Mouse (Mus musculus): ENCODE measurements around the gene Rev3l. TPM values are rescaled to one million over a fixed set of nuclear protein-coding genes. Genes with fewer than 3 reads are reported as not detected.
A peak's percentile ranks its signal among the peaks of the same experiment; 100 is the strongest.
"Not testable (repeated sequence)": the region's sequence is repeated elsewhere in the genome, so short reads cannot be mapped to it uniquely, and the experiment has no call there.

Rev3l gene
- polyA plus RNA-seq, 1 experiment from 2014 or later: 18.2 TPM

GRCm38 (mm10) chr10:39893702-39894697 lies 162.1 kb downstream of the Rev3l start:
- 70% methylated on average over 11 of the region's 11 CpGs for WGBS
- Histone ChIP-seq H3K4me1 (ENCODE audit: control insufficient read depth, insufficient read depth, low read length) (no peaks in the 10 kb centered on the region), H3K27ac (ENCODE audit: low read length) (no peak overlapping the region), H3K36me3 (ENCODE audit: control insufficient read depth, insufficient read depth, low read length) (no peaks in the 10 kb centered on the region), H3K4me2 (ENCODE audit: low read depth, low read length) (no peak overlapping the region), H3K4me3 (replicated peaks; ENCODE audit: low read length) (no peak overlapping the region), H3K27me3 (ENCODE audit: control insufficient read depth, insufficient read depth, low read length) (no peaks in the 10 kb centered on the region), H3K9ac (ENCODE audit: low read length) (no peak overlapping the region), H3K9me3 (replicated peaks; ENCODE audit: control insufficient read depth, low read length) (no peaks in the 10 kb centered on the region)
- ATAC-seq (ENCODE audit: insufficient read depth, low FRiP score): no peak

- no peaks in the 10 kb centered on the region for H3K27me3 ChIP-seq (ENCODE audit: control insufficient read depth, insufficient read depth, low read length)
- H3K36me3 ChIP-seq (ENCODE audit: control insufficient read depth, insufficient read depth, low read length): no peaks in the 10 kb centered on the region
- 78% methylated on average over 5 of the region's 5 CpGs for WGBS
- H3K4me1 ChIP-seq (ENCODE audit: control insufficient read depth, insufficient read depth, low read length): no peaks in the 10 kb centered on the region
- ATAC-seq (ENCODE audit: insufficient read depth, low FRiP score): no peak
- no peak overlapping the region for H3K4me2 ChIP-seq (ENCODE audit: low read depth, low read length)
- no peaks in the 10 kb centered on the region for H3K9me3 ChIP-seq (replicated peaks; ENCODE audit: control insufficient read depth, low read length)
- H3K4me3 ChIP-seq (replicated peaks; ENCODE audit: low read length): no peak overlapping the region
- no peak overlapping the region for H3K9ac ChIP-seq (ENCODE audit: low read length)
- no peak overlapping the region for H3K27ac ChIP-seq (ENCODE audit: low read length)
Measured at GRCm38 (mm10) chr10:39896503-39896902, 164.6 kb downstream of the Rev3l start.

GRCm38 (mm10) chr10:39898874-39899371 lies 167.0 kb downstream of the Rev3l start, which contains the start of gene Mfsd4b4:
TSS of gene Mfsd4b4 (minus strand) at chr10:39899238.
- Histone ChIP-seq H3K4me3 (replicated peaks; ENCODE audit: low read length) (peak within 1 kb of the TSS; percentile 63), H3K9me3 (replicated peaks; ENCODE audit: control insufficient read depth, low read length) (no peaks in the 10 kb centered on the region), H3K27ac (ENCODE audit: low read length) (peak within 1 kb of the TSS; percentile 90), H3K36me3 (ENCODE audit: control insufficient read depth, insufficient read depth, low read length) (no peaks in the 10 kb centered on the region), H3K4me2 (ENCODE audit: low read depth, low read length) (peak within 1 kb of the TSS; percentile 70), H3K4me1 (ENCODE audit: control insufficient read depth, insufficient read depth, low read length) (no peaks in the 10 kb centered on the region), H3K9ac (ENCODE audit: low read length) (peak within 1 kb of the TSS; percentile 80), H3K27me3 (ENCODE audit: control insufficient read depth, insufficient read depth, low read length) (no peaks in the 10 kb centered on the region)
- 1% methylated on average over 40 of the region's 41 CpGs for WGBS
- peak; percentile 99 for ATAC-seq (ENCODE audit: insufficient read depth, low FRiP score)

- no peaks in the 10 kb centered on the region for H3K36me3 ChIP-seq (ENCODE audit: control insufficient read depth, insufficient read depth, low read length)
- no peak overlapping the region for H3K4me2 ChIP-seq (ENCODE audit: low read depth, low read length)
- no peaks in the 10 kb centered on the region for H3K9me3 ChIP-seq (replicated peaks; ENCODE audit: control insufficient read depth, low read length)
- no peak overlapping the region for H3K9ac ChIP-seq (ENCODE audit: low read length)
- WGBS: 82% methylated on average over 3 of the region's 3 CpGs
- no peak overlapping the region for H3K4me3 ChIP-seq (replicated peaks; ENCODE audit: low read length)
- no peaks in the 10 kb centered on the region for H3K27me3 ChIP-seq (ENCODE audit: control insufficient read depth, insufficient read depth, low read length)
- no peak for ATAC-seq (ENCODE audit: insufficient read depth, low FRiP score)
- no peaks in the 10 kb centered on the region for H3K4me1 ChIP-seq (ENCODE audit: control insufficient read depth, insufficient read depth, low read length)
- H3K27ac ChIP-seq (ENCODE audit: low read length): no peak overlapping the region
Measured at GRCm38 (mm10) chr10:39904191-39904590, 172.3 kb downstream of the Rev3l start.

GRCm38 (mm10) chr10:39906799-39907658 lies 175.1 kb downstream of the Rev3l start:
- peak; percentile 58; the same call in 1 of the 2 replicates for ATAC-seq (ENCODE audit: insufficient read depth, low FRiP score)
- WGBS: 67% methylated on average over 10 of the region's 10 CpGs
- no peaks in the 10 kb centered on the region for H3K4me1 ChIP-seq (ENCODE audit: control insufficient read depth, insufficient read depth, low read length)
- no peak overlapping the region for H3K27ac ChIP-seq (ENCODE audit: low read length)
- H3K9ac ChIP-seq (ENCODE audit: low read length): no peak overlapping the region
- H3K4me2 ChIP-seq (ENCODE audit: low read depth, low read length): no peak overlapping the region
- no peak overlapping the region for H3K4me3 ChIP-seq (replicated peaks; ENCODE audit: low read length)
- no peaks in the 10 kb centered on the region for H3K9me3 ChIP-seq (replicated peaks; ENCODE audit: control insufficient read depth, low read length)
- no peaks in the 10 kb centered on the region for H3K36me3 ChIP-seq (ENCODE audit: control insufficient read depth, insufficient read depth, low read length)
- no peaks in the 10 kb centered on the region for H3K27me3 ChIP-seq (ENCODE audit: control insufficient read depth, insufficient read depth, low read length)

GRCm38 (mm10) chr10:39908768-39909441 lies 177.0 kb downstream of the Rev3l start:
- no peak overlapping the region for H3K27ac ChIP-seq (ENCODE audit: low read length)
- no peak overlapping the region for H3K9ac ChIP-seq (ENCODE audit: low read length)
- no peak for ATAC-seq (ENCODE audit: insufficient read depth, low FRiP score)
- H3K9me3 ChIP-seq (replicated peaks; ENCODE audit: control insufficient read depth, low read length): no peaks in the 10 kb centered on the region
- H3K36me3 ChIP-seq (ENCODE audit: control insufficient read depth, insufficient read depth, low read length): no peaks in the 10 kb centered on the region
- 47% methylated on average over 13 of the region's 13 CpGs for WGBS
- no peaks in the 10 kb centered on the region for H3K27me3 ChIP-seq (ENCODE audit: control insufficient read depth, insufficient read depth, low read length)
- H3K4me3 ChIP-seq (replicated peaks; ENCODE audit: low read length): no peak overlapping the region
- no peaks in the 10 kb centered on the region for H3K4me1 ChIP-seq (ENCODE audit: control insufficient read depth, insufficient read depth, low read length)
- peak overlapping the region; percentile 23 for H3K4me2 ChIP-seq (ENCODE audit: low read depth, low read length)

- no peak overlapping the region for H3K4me3 ChIP-seq (replicated peaks; ENCODE audit: low read length)
- H3K27ac ChIP-seq (ENCODE audit: low read length): no peak overlapping the region
- no peaks in the 10 kb centered on the region for H3K4me1 ChIP-seq (ENCODE audit: control insufficient read depth, insufficient read depth, low read length)
- H3K36me3 ChIP-seq (ENCODE audit: control insufficient read depth, insufficient read depth, low read length): no peaks in the 10 kb centered on the region
- no peak for ATAC-seq (ENCODE audit: insufficient read depth, low FRiP score)
- no peaks in the 10 kb centered on the region for H3K9me3 ChIP-seq (replicated peaks; ENCODE audit: control insufficient read depth, low read length)
- H3K9ac ChIP-seq (ENCODE audit: low read length): no peak overlapping the region
- no peak overlapping the region for H3K4me2 ChIP-seq (ENCODE audit: low read depth, low read length)
- no peaks in the 10 kb centered on the region for H3K27me3 ChIP-seq (ENCODE audit: control insufficient read depth, insufficient read depth, low read length)
Measured at GRCm38 (mm10) chr10:39912616-39913015, 180.7 kb downstream of the Rev3l start.

- H3K9me3 ChIP-seq (replicated peaks; ENCODE audit: control insufficient read depth, low read length); H3K9ac ChIP-seq (ENCODE audit: low read length); H3K4me1 ChIP-seq (ENCODE audit: control insufficient read depth, insufficient read depth, low read length); H3K4me2 ChIP-seq (ENCODE audit: low read depth, low read length); H3K4me3 ChIP-seq (replicated peaks; ENCODE audit: low read length); H3K27me3 ChIP-seq (ENCODE audit: control insufficient read depth, insufficient read depth, low read length); H3K36me3 ChIP-seq (ENCODE audit: control insufficient read depth, insufficient read depth, low read length); H3K27ac ChIP-seq (ENCODE audit: low read length): not testable (repeated sequence)
- peak; percentile 58 for ATAC-seq (ENCODE audit: insufficient read depth, low FRiP score)
- 57% methylated on average over 8 of the region's 8 CpGs for WGBS
Measured at GRCm38 (mm10) chr10:39924556-39924955, 192.6 kb downstream of the Rev3l start.
